Mouse (Mus musculus): Measurements from ENCODE around the gene Gas2l2. TPM values are rescaled to one million over a fixed set of nuclear protein-coding genes. Genes with fewer than 3 reads are reported as not detected.

Gas2l2 gene
- polyA plus RNA-seq, 1 experiment from 2014 or later, result not detected

GRCm38 (mm10) chr11:83467120-83467652 lies 37.9 kb upstream of the Gas2l2 start:
- Histone ChIP-seq H3K9ac (replicated peaks) (no peak overlapping the region), H3K27ac (ENCODE audit: low read depth) (no peak overlapping the region), H3K36me3 (replicated peaks; ENCODE audit: insufficient read depth, low read length) (no peaks in the 10 kb centered on the region), H3K27me3 (ENCODE audit: insufficient read depth, low read length) (peaks cover 20% of the 10 kb centered on the region), H3K4me1 (ENCODE audit: insufficient read depth) (peaks cover 10% of the 10 kb centered on the region), H3K9me3 (ENCODE audit: low read length) (no peaks in the 10 kb centered on the region), H3K4me2 (ENCODE audit: low read depth, low read length) (no peak overlapping the region), H3K4me3 (ENCODE audit: low read depth, low read length) (no peak overlapping the region)
- TF ChIP-seq CTCF (IDR thresholded peaks at IDR 0.05; ENCODE audit: low read depth), result no peak
- TF ChIP-seq EP300 (IDR thresholded peaks at IDR 0.05; ENCODE audit: low read depth), result no peak
- DNase-seq (no peak), ATAC-seq (no peak)
- 39% methylated on average over 11 of the region's 11 CpGs for WGBS (ENCODE audit: insufficient replicate concordance)

DNA sequence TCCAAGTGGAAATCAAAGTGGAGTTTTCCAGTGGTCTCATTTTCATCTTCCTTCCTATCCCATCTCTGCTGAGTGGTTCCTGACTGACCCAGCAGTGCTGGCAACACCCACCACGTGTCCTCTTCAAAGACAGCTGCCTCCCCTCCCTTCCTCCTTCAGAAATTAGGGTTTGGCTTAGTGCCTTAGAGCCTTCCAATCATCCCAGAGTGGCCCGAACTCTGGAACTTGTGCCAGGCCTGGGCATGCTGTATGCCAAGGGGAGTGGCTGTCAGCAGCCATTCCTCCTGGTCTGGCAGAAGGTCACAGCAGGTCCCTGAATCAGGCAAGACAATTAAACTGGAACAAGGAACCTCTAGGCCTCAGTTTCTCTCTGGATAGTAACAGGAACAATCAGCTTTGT lies 36.7 kb upstream of the Gas2l2 start:
- Histone ChIP-seq H3K27me3 (ENCODE audit: insufficient read depth, low read length) (peaks cover 24% of the 10 kb centered on the region), H3K36me3 (replicated peaks; ENCODE audit: insufficient read depth, low read length) (no peaks in the 10 kb centered on the region), H3K4me3 (ENCODE audit: low read depth, low read length) (no peak overlapping the region), H3K4me1 (ENCODE audit: insufficient read depth) (peaks cover 7% of the 10 kb centered on the region), H3K9ac (replicated peaks) (no peak overlapping the region), H3K27ac (ENCODE audit: low read depth) (no peak overlapping the region), H3K4me2 (ENCODE audit: low read depth, low read length) (no peak overlapping the region), H3K9me3 (ENCODE audit: low read length) (no peaks in the 10 kb centered on the region)
- TF ChIP-seq EP300 (IDR thresholded peaks at IDR 0.05; ENCODE audit: low read depth) (no peak), CTCF (IDR thresholded peaks at IDR 0.05; ENCODE audit: low read depth) (no peak)
- WGBS (ENCODE audit: insufficient replicate concordance), result 50% methylated on average over 2 of the region's 2 CpGs
- DNase-seq (no peak), ATAC-seq (no peak)

GRCm38 (mm10) chr11:83462711-83463244 lies 33.5 kb upstream of the Gas2l2 start, which contains the start of gene Mmp28:
Mmp28 (minus strand) TSS chr11:83463071.
- no peak within 1 kb of the TSS for H3K27ac ChIP-seq (ENCODE audit: low read depth)
- H3K27me3 ChIP-seq (ENCODE audit: insufficient read depth, low read length), result peaks cover 27% of the 10 kb centered on the region
- peaks cover 9% of the 10 kb centered on the region for H3K4me1 ChIP-seq (ENCODE audit: insufficient read depth)
- H3K9ac ChIP-seq (replicated peaks), result peak within 1 kb of the TSS; percentile 69
- peak; percentile 69 for DNase-seq
- no peaks in the 10 kb centered on the region for H3K36me3 ChIP-seq (replicated peaks; ENCODE audit: insufficient read depth, low read length)
- peak within 1 kb of the TSS; percentile 65 for H3K4me3 ChIP-seq (ENCODE audit: low read depth, low read length)
- peak; percentile 80 for ATAC-seq
- WGBS (ENCODE audit: insufficient replicate concordance), result under 1% methylated on average over 33 of the region's 42 CpGs
- peak within 1 kb of the TSS; percentile 96 for H3K4me2 ChIP-seq (ENCODE audit: low read depth, low read length)
- H3K9me3 ChIP-seq (ENCODE audit: low read length), result no peaks in the 10 kb centered on the region
- TF ChIP-seq EP300 (IDR thresholded peaks at IDR 0.05; ENCODE audit: low read depth) (no peak), CTCF (IDR thresholded peaks at IDR 0.05; ENCODE audit: low read depth) (no peak)

- TF ChIP-seq CTCF (IDR thresholded peaks at IDR 0.05; ENCODE audit: low read depth) (no peak), EP300 (IDR thresholded peaks at IDR 0.05; ENCODE audit: low read depth) (no peak)
- no peak for DNase-seq
- H3K36me3 ChIP-seq (replicated peaks; ENCODE audit: insufficient read depth, low read length), result no peaks in the 10 kb centered on the region
- H3K4me1 ChIP-seq (ENCODE audit: insufficient read depth), result peaks cover 4% of the 10 kb centered on the region; the same call in 1 of the 2 replicates
- peak overlapping the region; percentile 96; the same call in 1 of the 2 replicates for H3K4me2 ChIP-seq (ENCODE audit: low read depth, low read length)
- peaks cover 32% of the 10 kb centered on the region for H3K27me3 ChIP-seq (ENCODE audit: insufficient read depth, low read length)
- no peak overlapping the region for H3K9ac ChIP-seq (replicated peaks)
- 61% methylated on average over 10 of the region's 10 CpGs for WGBS (ENCODE audit: insufficient replicate concordance)
- no peak overlapping the region for H3K4me3 ChIP-seq (ENCODE audit: low read depth, low read length)
- H3K27ac ChIP-seq (ENCODE audit: low read depth), result no peak overlapping the region
- ATAC-seq, result no peak
- no peaks in the 10 kb centered on the region for H3K9me3 ChIP-seq (ENCODE audit: low read length)
These were observed 32.3 kb upstream of the Gas2l2 start for GRCm38 (mm10) chr11:83461462-83462027.

DNA sequence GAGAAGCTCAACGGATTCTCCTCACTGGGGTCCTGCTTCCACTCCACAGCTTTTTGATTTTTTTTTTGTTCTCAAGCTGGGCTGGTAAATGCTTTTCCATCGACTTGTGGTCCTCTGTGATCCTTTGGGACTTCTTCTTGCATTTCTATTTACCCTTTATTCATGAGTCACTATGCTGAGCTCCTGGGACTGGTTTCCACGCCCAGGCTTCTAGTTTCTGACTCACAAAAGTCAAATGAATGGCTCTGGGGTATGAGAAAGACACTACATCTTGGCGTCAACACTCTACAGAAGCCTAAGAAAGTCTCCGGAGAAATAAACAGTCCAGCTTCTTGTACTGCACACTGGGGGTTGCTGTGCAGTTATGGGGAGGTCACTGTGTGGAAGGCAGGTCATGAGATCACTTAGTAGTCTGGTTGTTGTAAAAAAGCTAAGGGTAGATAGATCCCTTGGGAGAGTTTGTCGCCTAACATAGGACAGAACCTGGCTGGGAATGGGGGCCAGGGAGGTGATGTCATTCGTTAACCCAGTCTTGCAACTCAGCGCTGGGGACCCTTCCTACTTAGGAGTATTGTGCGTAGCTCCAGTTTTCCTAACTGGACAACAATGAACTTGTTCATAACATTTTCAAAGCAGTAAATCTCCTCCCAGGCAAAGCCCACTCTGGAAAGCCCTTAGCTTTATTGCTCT lies 28.8 kb upstream of the Gas2l2 start:
- no peak overlapping the region for H3K4me3 ChIP-seq (ENCODE audit: low read depth, low read length)
- no peak for ATAC-seq
- no peaks in the 10 kb centered on the region for H3K36me3 ChIP-seq (replicated peaks; ENCODE audit: insufficient read depth, low read length)
- no peak for DNase-seq
- no peak overlapping the region for H3K9ac ChIP-seq (replicated peaks)
- WGBS (ENCODE audit: insufficient replicate concordance), result 71% methylated on average over 9 of the region's 9 CpGs
- no peaks in the 10 kb centered on the region for H3K9me3 ChIP-seq (ENCODE audit: low read length)
- H3K4me1 ChIP-seq (ENCODE audit: insufficient read depth), result peaks cover 18% of the 10 kb centered on the region
- no peak overlapping the region for H3K4me2 ChIP-seq (ENCODE audit: low read depth, low read length)
- peaks cover 20% of the 10 kb centered on the region for H3K27me3 ChIP-seq (ENCODE audit: insufficient read depth, low read length)
- TF ChIP-seq CTCF (IDR thresholded peaks at IDR 0.05; ENCODE audit: low read depth) (no peak), EP300 (IDR thresholded peaks at IDR 0.05; ENCODE audit: low read depth) (no peak)
- H3K27ac ChIP-seq (ENCODE audit: low read depth), result no peak overlapping the region

DNA sequence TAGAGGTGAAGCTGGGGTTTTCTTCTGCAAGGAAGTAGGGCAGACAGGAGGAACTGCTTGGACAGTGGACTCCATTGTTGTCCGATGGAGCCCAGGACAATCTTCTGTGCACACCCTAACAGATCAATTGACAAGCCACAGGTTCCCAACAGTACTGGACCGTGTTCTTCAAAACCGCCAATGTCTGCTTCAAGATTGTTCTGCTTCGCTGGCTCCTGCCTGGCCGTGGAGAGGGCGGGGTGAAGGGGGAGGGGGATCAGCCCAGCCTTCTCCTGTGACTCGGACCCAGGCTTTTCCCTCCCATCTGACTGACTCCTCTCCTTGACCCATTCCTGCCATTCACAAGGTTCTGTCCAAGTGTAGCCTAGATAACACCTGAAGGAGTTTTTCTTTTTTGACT lies 28.0 kb upstream of the Gas2l2 start:
- TF ChIP-seq EP300 (IDR thresholded peaks at IDR 0.05; ENCODE audit: low read depth), result no peak
- TF ChIP-seq CTCF (IDR thresholded peaks at IDR 0.05; ENCODE audit: low read depth), result no peak
- ATAC-seq, result no peak
- H3K4me2 ChIP-seq (ENCODE audit: low read depth, low read length), result no peak overlapping the region
- peaks cover 12% of the 10 kb centered on the region; the same call in 1 of the 2 replicates for H3K27me3 ChIP-seq (ENCODE audit: insufficient read depth, low read length)
- H3K4me1 ChIP-seq (ENCODE audit: insufficient read depth), result peaks cover 18% of the 10 kb centered on the region
- H3K9ac ChIP-seq (replicated peaks), result no peak overlapping the region
- H3K27ac ChIP-seq (ENCODE audit: low read depth), result no peak overlapping the region
- DNase-seq, result no peak
- H3K36me3 ChIP-seq (replicated peaks; ENCODE audit: insufficient read depth, low read length), result no peaks in the 10 kb centered on the region
- WGBS (ENCODE audit: insufficient replicate concordance), result 56% methylated on average over 7 of the region's 7 CpGs
- no peak overlapping the region for H3K4me3 ChIP-seq (ENCODE audit: low read depth, low read length)
- no peaks in the 10 kb centered on the region for H3K9me3 ChIP-seq (ENCODE audit: low read length)
